Mouse (Mus musculus) thymus, adult 2 months (tissue): ENCODE data around the gene Fam102a.

Experiments
- CTCF ChIP-seq: fragments of 200-500 bp; IDR thresholded peaks from 2 replicates; pipeline ENCODE4 v1.5.1; 2012; ENCODE audit warnings: mild to moderate bottlenecking, control low read depth, low read length, moderate library complexity, borderline replicate concordance; ENCODE audit not compliant: control insufficient read depth, poor library complexity, insufficient read depth; ENCODE audit errors: extremely low read depth
- POLR2A ChIP-seq: fragments of 200-500 bp; IDR thresholded peaks from 2 replicates; pipeline ENCODE4 v1.6.1; 2012; ENCODE audit warnings: mild to moderate bottlenecking, low read length, control low read depth, moderate library complexity; ENCODE audit not compliant: control insufficient read depth, poor library complexity, insufficient read depth; ENCODE audit errors: extremely low read depth

GRCm38 (mm10) chr2:32618051-32618450 lies 82.9 kb downstream of the Fam102a start:
- TF ChIP-seq CTCF = no peak
- no peak for TF ChIP-seq POLR2A
